Mouse (Mus musculus) granulocyte monocyte progenitor cell, adult 5-6 weeks (primary cell): Measurements from ENCODE around the gene Vwa5b2. TPM values are rescaled to one million over a fixed set of nuclear protein-coding genes. Genes with fewer than 3 reads are reported as not detected.

Source experiments
- ATAC-seq: replicated peaks from 2 replicates; pipeline ENCODE4 v1.8.0; 2016; ENCODE audit warnings: mild to moderate bottlenecking, moderate TSS enrichment, inconsistent platforms; ENCODE audit not compliant: poor library complexity, severe bottlenecking
- total RNA-seq, 2 experiments: library from RNA; stranded (forward) in 1 of 2; stranded (reverse) in 1 of 2; fragments of 200-712, 200-1000 nt in 1 of 2; fragments of >200 nt in 1 of 2; fragmentation: Nextera tagmentation in 1 of 2; gene quantifications; 2 replicates each; pipeline ENCODE4 v1.2.3; 2014 to 2017

Vwa5b2 gene
- total RNA-seq, 2 experiments from 2014 or later = not detected

GRCm38 (mm10) chr16:20610501-20611356 is 21.5 kb downstream of the Vwa5b2 start:
- ATAC-seq = peak; percentile 79

DNA sequence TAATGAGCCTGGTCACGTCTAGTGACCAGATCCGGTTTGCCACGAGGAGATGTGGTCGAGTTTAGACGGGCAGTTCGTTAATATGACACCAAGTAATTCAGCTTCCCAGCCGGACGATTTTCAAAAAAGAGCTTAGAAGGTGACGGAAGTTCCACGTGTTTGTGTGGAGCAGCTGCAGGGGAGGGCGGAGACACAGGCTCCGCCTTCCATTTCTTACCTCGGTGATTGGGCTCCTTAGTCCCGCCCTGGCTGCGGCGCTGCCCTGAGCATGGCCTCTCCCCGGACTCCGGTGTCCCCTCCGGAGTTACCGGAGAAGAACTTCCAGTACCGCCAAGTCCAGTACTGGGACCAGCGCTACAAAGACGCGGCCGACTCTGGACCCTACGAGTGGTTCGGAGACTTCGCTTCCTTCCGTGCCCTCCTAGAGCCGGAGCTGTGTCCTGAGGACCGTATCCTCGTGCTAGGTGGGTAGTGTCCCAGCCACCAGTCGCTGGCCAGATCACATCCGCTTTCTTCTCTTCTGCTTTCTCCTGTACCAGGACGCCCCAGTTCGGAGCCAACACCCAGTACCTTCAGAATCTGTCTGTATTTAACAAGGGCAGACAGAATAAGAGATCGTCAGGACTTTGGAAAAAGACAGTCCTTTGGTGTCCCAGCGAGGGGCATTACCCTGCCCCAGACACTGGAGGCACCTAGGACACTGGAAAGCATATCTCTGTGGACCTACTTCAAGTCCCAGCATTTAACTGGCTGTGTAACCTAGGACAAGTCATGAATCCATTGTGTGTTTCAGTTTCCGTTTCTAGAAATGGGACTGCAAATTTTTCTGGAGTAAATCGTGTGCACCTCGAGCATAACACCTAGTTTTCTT is 22.3 kb downstream of the Vwa5b2 start, which contains the start of the genes Eef1akmt4, Gm49333 and Alg3:
Gene Eef1akmt4, plus strand, starts transcription at position 237 of the 871 bp plus-strand sequence.
Gene Gm49333, plus strand, starts transcription at position 254 of the 871 bp plus-strand sequence.
Gene Alg3, minus strand, starts transcription at position 379 of the 871 bp plus-strand sequence.
- peak; percentile 94 for ATAC-seq

DNA sequence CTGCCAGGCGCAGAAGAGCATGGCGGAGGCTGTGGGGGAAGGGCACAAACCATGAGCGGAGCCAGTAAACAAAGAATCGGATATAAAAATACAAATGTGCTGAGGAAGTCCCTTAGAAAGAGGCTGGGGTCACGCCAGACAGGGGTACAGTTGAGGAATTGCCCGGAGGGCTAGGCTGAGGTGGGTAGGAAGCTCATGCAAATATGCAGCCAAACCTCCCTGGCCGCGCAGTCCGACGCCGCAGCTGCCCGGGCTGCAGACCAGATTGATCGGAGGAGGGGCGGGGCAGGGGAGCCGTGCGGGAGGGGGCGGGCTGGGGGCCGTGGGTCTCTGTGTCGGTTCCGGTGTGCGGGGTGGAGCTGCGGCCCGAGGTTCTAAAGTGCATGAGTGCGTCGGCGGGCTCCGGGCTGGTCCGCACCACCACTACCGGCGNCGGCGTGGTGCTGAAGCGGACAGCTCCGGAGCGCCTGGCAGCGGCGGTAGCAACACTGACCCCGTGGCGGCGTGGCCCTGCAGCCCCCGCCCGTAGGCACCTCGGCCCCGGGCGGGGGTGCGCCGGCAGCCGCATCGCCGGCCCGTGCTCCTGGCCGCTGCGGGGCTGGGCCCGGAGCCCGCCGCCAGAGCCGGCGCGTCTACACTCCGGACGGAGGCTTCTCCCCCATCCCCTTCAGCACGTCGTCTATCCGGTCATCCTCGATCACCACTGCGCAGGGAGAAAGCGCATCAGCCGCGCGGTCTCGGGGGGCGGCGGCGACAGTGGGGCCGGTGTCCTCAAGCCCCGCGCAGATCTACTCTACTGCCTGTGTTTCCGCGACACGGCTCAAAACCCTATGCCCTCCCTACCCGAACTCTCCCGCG is 30.5 kb downstream of the Vwa5b2 start:
- peak; percentile 54 for ATAC-seq

GRCm38 (mm10) chr16:20620399-20620735 is 31.1 kb downstream of the Vwa5b2 start:
- no peak for ATAC-seq

GRCm38 (mm10) chr16:20620751-20621190 is 31.5 kb downstream of the Vwa5b2 start:
- ATAC-seq = 0 out of 2 replicates have a peak, but pooled peaks have one; percentile 1

DNA sequence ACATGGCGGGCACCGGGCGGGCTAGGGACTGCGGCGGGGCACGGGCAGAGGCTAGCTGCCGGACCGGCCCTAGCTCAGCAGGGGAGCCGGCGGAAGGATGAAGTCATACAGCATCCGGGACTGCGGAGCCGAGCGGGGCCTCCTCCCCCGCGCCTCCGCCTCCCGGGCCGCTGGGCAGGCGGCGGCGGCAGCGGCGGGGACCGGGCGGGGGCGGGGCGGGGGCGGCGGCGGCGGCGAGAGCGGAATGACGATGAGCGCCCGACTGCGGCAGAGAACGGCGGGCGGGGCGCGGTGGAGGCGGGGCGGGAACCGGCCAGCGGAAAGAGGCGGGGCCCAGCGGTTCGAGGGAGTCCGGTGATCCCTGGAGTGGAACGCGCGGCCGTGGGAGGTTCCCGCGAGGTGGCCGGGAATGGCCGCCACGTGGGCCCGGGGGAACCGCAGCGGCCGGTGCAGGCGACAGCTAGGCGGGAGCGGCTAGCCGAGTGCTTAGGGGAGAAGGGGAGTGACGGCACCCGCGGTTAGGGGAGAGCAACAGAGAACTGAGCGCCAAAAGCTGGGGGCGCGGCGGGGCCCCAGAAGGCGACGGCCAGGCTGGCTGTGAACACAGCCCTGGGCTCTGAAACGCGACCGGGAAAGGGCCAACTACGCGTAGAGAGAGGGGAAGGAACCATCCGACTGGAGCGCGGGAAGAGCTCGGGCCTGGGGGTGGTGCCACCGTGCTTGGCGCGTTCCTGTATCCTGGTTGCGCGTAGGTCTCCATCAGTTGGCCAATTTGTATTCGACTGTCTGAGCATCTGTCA is 32.1 kb downstream of the Vwa5b2 start, which contains the start of gene Camk2n2:
Gene Camk2n2, minus strand, starts transcription at position 97 of the 800 bp plus-strand sequence.
- peak; percentile 38 for ATAC-seq

- peak; percentile 80 for ATAC-seq
Observed at GRCm38 (mm10) chr16:20621991-20622685, 32.9 kb downstream of the Vwa5b2 start.

DNA sequence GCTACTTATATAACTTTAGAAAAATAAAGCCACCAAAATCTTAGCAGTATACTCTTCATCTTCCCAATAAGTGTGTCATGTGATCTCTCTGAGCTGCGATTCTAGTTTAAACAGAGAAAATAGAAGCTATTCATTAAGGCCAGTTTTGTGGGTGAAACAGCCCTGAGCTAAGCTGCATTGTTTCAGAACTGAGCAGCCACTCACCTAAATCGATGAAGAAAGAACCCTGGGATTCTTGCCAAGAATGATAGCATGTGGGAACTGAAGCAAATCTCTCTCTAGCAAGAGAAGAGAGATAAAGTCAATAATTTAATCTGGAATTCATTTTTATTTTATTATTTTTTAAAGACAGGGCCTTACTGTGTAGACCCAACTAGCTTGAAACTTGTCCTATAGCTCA is 33.9 kb downstream of the Vwa5b2 start:
- no peak for ATAC-seq

- no peak for ATAC-seq
Observed at GRCm38 (mm10) chr16:20628871-20629391, 39.7 kb downstream of the Vwa5b2 start.

- peak; percentile 56 for ATAC-seq
Observed at GRCm38 (mm10) chr16:20629731-20630634, 40.7 kb downstream of the Vwa5b2 start, which contains the start of gene Ece2. TSS of gene Ece2 (plus strand) at chr16:20629828.

DNA sequence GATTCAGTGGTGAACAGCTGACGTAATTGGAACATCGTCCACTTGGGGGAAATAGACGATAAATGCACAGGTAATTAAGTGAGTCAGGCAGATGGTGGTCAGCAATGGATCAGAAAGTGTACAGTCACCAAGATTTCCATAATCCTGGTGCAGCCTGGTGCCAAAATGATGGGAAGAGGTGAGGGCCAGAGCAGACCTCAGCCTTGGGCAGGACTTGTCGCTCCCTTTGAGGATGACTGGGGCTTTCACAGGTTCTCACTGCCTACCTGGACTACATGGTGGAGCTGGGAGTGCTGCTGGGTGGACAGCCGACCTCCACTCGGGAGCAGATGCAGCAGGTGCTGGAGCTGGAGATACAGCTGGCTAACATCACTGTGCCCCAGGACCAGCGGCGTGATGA is 48.1 kb downstream of the Vwa5b2 start:
- ATAC-seq = no peak

- no peak for ATAC-seq
Observed at GRCm38 (mm10) chr16:20638367-20638766, 49.1 kb downstream of the Vwa5b2 start.

DNA sequence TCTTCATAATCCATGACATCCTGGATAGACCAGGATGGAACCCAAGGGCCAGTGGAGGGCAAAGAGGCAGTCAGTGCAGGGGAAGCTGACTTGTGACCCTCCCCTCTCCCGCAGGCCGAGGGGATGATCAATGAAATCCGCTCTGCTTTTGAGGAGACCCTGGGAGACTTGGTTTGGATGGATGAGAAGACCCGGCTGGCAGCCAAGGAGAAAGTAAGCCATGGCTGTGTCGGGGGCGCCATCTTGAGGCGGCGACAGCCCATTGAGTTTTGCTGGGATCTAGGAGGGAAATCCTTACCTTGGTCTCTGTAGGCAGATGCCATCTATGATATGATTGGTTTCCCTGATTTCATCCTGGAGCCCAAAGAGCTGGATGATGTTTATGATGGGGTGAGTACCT is 52.9 kb downstream of the Vwa5b2 start:
- peak; percentile 71 for ATAC-seq

- no peak for ATAC-seq
Observed at GRCm38 (mm10) chr16:20643911-20644310, 54.6 kb downstream of the Vwa5b2 start.

DNA sequence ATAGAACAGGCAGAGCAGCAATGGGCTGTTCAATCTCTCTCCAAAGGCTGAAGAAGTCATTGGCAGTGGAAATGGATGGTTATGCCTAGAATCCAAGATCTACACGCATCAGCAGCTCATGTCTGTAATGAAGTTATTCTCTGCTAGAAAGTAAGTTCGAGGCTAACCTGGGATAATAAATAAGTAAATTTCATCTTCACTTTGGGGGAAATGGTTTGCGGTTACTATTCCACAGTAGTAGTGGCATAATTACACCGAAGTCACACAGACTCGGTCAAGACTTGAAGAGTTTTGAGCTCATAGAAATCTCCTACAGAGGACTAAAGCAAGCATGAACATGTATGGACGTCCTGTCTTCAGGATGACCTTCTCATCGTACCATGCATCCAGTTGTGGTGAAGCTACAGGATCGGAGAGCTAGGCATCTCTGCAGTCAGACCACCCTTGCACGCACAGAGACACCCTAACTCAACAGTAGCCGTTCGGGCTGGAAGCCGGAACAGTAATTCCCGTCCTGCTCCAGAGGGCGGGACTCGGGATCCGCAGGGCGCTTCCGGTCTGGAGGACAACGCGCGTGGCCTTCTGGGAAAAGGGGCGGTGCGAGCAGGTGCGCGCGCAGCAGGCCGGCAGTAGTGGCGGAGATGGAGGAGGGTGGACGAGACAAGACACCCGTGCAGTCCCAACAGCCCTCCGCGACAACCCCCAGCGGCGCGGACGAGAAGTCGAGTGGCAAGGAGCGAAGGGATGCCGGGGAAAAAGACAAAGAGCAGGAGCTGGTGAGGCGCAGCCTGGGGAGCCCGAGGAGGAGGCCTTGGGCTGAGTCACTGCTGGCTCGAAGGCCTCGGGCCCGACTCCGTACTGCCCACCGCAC is 62.0 kb downstream of the Vwa5b2 start, which contains the start of gene Psmd2:
Gene Psmd2, plus strand, starts transcription at position 577 of the 871 bp plus-strand sequence.
- ATAC-seq = peak; percentile 99

DNA sequence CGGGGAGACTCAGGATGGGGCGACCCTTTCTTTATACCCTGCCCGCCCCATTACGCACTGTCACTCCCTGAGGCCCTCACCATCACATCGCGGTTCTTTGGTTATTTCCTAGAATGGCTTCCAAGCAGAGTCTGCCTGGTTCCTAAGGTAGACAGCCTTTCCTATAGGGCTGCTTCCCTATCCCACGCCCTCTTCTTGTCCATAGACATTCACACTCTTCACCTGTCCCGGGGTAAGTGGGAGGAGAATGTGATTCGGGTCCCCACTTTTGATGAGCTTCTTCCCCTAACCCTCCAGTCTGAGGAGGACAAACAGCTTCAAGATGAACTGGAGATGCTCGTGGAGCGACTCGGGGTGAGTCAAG is 62.7 kb downstream of the Vwa5b2 start:
- no peak; the same call in 1 of the 2 replicates for ATAC-seq
